Mouse (Mus musculus) embryonic fibroblast, embryonic 13.5 days (primary cell): ENCODE measurements around the gene Tbxas1.

Experiments
- CTCF ChIP-seq: IDR thresholded peaks from 2 replicates; pipeline ENCODE4 v1.5.1; 2011; ENCODE audit warnings: mild to moderate bottlenecking, control low read depth, low read length, moderate library complexity, borderline replicate concordance; ENCODE audit not compliant: insufficient read depth
- POLR2A ChIP-seq: IDR thresholded peaks from 2 replicates; pipeline ENCODE4 v1.6.1; 2011; ENCODE audit warnings: low read depth, mild to moderate bottlenecking, control low read depth, low read length, moderate library complexity

- no peak for TF ChIP-seq CTCF
- no peak for TF ChIP-seq POLR2A
Observed at GRCm38 (mm10) chr6:38947282-38947681, 72.1 kb downstream of the Tbxas1 start.
